Mouse (Mus musculus) heart, embryonic 10.5 days (tissue): ENCODE data around the gene D930048N14Rik. TPM values are rescaled to one million over a fixed set of nuclear protein-coding genes. Genes with fewer than 3 reads are reported as not detected.
"Not testable (repeated sequence)": the region's sequence is repeated elsewhere in the genome, so short reads cannot be mapped to it uniquely, and the experiment has no call there.

Source experiments
- DNase-seq: peaks from one replicate; pipeline ENCODE4 v3.0.0-alpha.2; 2017; ENCODE audit warnings: low spot score
- H3K27ac ChIP-seq: fragments of 300-500 bp; sonication (generic); 2 replicates; pipeline ENCODE4 v1.5.1; 2016; ENCODE audit warnings: mild to moderate bottlenecking
- H3K27me3 ChIP-seq: fragments of 300-500 bp; sonication (generic); 2 replicates; pipeline ENCODE4 v1.6.1; 2016; ENCODE audit warnings: mild to moderate bottlenecking; ENCODE audit not compliant: poor library complexity, insufficient read depth, severe bottlenecking
- H3K36me3 ChIP-seq: fragments of 300-500 bp; sonication (generic); 2 replicates; pipeline ENCODE4 v1.6.1; 2016; ENCODE audit warnings: mild to moderate bottlenecking, moderate library complexity
- H3K4me1 ChIP-seq: fragments of 300-500 bp; sonication (generic); 2 replicates; pipeline ENCODE4 v1.6.1; 2016; ENCODE audit warnings: mild to moderate bottlenecking
- H3K4me3 ChIP-seq: fragments of 300-500 bp; sonication (generic); 2 replicates; pipeline ENCODE4 v1.5.1; 2016; ENCODE audit warnings: mild to moderate bottlenecking, moderate library complexity
- H3K9me3 ChIP-seq: fragments of 300-500 bp; sonication (generic); 2 replicates; pipeline ENCODE4 v1.6.1; 2016; ENCODE audit warnings: mild to moderate bottlenecking, moderate library complexity
- WGBS: fragments of 180-500 bp; shearing (Covaris S2); methylation state at CpG from one replicate; pipeline ENCODE4 v1.1.7; 2016; 5-methylcytosine and 5-hydroxymethylcytosine counted together
- polyA plus RNA-seq: library from polyadenylated mRNA; unstranded; fragments of >200 nt; fragmentation: Nextera tagmentation; extraction: Ambion mirVana; gene quantifications from 2 replicates; pipeline ENCODE4 v1.2.1, GENCODE M21; 2016

The D930048N14Rik gene
- polyA plus RNA-seq, 1 experiment from 2014 or later: 1.6 TPM

- not testable (repeated sequence) for H3K27ac ChIP-seq, H3K9me3 ChIP-seq, H3K27me3 ChIP-seq, DNase-seq, H3K36me3 ChIP-seq, H3K4me3 ChIP-seq, H3K4me1 ChIP-seq
- whole genome bisulfite sequencing: 93% methylated on average over 7 of the region's 7 CpGs
These were observed 14.0 kb downstream of the D930048N14Rik start for GRCm38 (mm10) chr11:51664747-51665146.

GRCm38 (mm10) chr11:51670846-51671245 is 20.1 kb downstream of the D930048N14Rik start:
- Histone ChIP-seq H3K4me1 (no peaks in the 10 kb centered on the region), H3K9me3 (no peaks in the 10 kb centered on the region)
- 85% methylated on average over 7 of the region's 7 CpGs for WGBS

GRCm38 (mm10) chr11:51671376-51671775 is 20.6 kb downstream of the D930048N14Rik start:
- no peak overlapping the region for H3K4me3 ChIP-seq
- DNase-seq: no peak
- H3K27me3 ChIP-seq: no peaks in the 10 kb centered on the region
- H3K4me1 ChIP-seq: no peaks in the 10 kb centered on the region
- H3K9me3 ChIP-seq: no peaks in the 10 kb centered on the region
- 70% methylated on average over 2 of the region's 2 CpGs for whole genome bisulfite sequencing
- H3K36me3 ChIP-seq: no peaks in the 10 kb centered on the region
- H3K27ac ChIP-seq: no peak overlapping the region

More at GRCm38 (mm10) chr11:51670846-51671245, 20.1 kb downstream of the D930048N14Rik start:
- Histone ChIP-seq H3K27ac (no peak overlapping the region), H3K36me3 (no peaks in the 10 kb centered on the region), H3K27me3 (no peaks in the 10 kb centered on the region), H3K4me3 (no peak overlapping the region)
- DNase-seq: no peak

- no peak overlapping the region for H3K4me3 ChIP-seq
- no peaks in the 10 kb centered on the region for H3K9me3 ChIP-seq
- no peak overlapping the region for H3K27ac ChIP-seq
- H3K4me1 ChIP-seq: no peaks in the 10 kb centered on the region
- peak; percentile 60 for DNase-seq
- no peaks in the 10 kb centered on the region for H3K27me3 ChIP-seq
- WGBS: 84% methylated on average over 9 of the region's 9 CpGs
- no peaks in the 10 kb centered on the region for H3K36me3 ChIP-seq
These were observed 22.5 kb downstream of the D930048N14Rik start for GRCm38 (mm10) chr11:51673291-51673690.

GRCm38 (mm10) chr11:51675386-51675785 is 24.6 kb downstream of the D930048N14Rik start:
- H3K27me3 ChIP-seq: no peaks in the 10 kb centered on the region
- H3K4me3 ChIP-seq: no peak overlapping the region
- no peak for DNase-seq
- 74% methylated on average over 5 of the region's 5 CpGs for WGBS
- no peak overlapping the region for H3K27ac ChIP-seq
- H3K4me1 ChIP-seq: no peaks in the 10 kb centered on the region
- no peaks in the 10 kb centered on the region for H3K9me3 ChIP-seq
- H3K36me3 ChIP-seq: no peaks in the 10 kb centered on the region

- H3K36me3 ChIP-seq: no peaks in the 10 kb centered on the region
- no peaks in the 10 kb centered on the region for H3K27me3 ChIP-seq
- H3K4me1 ChIP-seq: no peaks in the 10 kb centered on the region
- 74% methylated on average over 6 of the region's 6 CpGs for WGBS
- H3K27ac ChIP-seq: no peak overlapping the region
- no peak overlapping the region for H3K4me3 ChIP-seq
- no peaks in the 10 kb centered on the region for H3K9me3 ChIP-seq
- DNase-seq: peak; percentile 38
These were observed 27.1 kb downstream of the D930048N14Rik start for GRCm38 (mm10) chr11:51677737-51678418.

GRCm38 (mm10) chr11:51679466-51679865 is 28.7 kb downstream of the D930048N14Rik start:
- H3K4me3 ChIP-seq: no peak overlapping the region
- DNase-seq: peak; percentile 52
- H3K9me3 ChIP-seq: no peaks in the 10 kb centered on the region
- H3K36me3 ChIP-seq: no peaks in the 10 kb centered on the region
- WGBS: 69% methylated on average over 3 of the region's 3 CpGs
- no peaks in the 10 kb centered on the region for H3K4me1 ChIP-seq
- no peaks in the 10 kb centered on the region for H3K27me3 ChIP-seq
- no peak overlapping the region for H3K27ac ChIP-seq

- Histone ChIP-seq H3K9me3 (no peaks in the 10 kb centered on the region), H3K27ac (no peak overlapping the region), H3K4me3 (peak overlapping the region; percentile 31), H3K36me3 (peaks cover 10% of the 10 kb centered on the region; the same call in 1 of the 2 replicates), H3K27me3 (no peaks in the 10 kb centered on the region), H3K4me1 (no peaks in the 10 kb centered on the region)
- WGBS: 33% methylated on average over 13 of the region's 13 CpGs
- peak; percentile 92 for DNase-seq
These were observed 30.7 kb downstream of the D930048N14Rik start for GRCm38 (mm10) chr11:51681324-51681975.

- H3K4me3 ChIP-seq: no peak overlapping the region
- DNase-seq: no peak
- 37% methylated on average over 8 of the region's 8 CpGs for WGBS
- H3K27me3 ChIP-seq: no peaks in the 10 kb centered on the region
- H3K27ac ChIP-seq: no peak overlapping the region
- no peaks in the 10 kb centered on the region for H3K4me1 ChIP-seq
- H3K36me3 ChIP-seq: peaks cover 10% of the 10 kb centered on the region; the same call in 1 of the 2 replicates
- H3K9me3 ChIP-seq: no peaks in the 10 kb centered on the region
These were observed 31.2 kb downstream of the D930048N14Rik start for GRCm38 (mm10) chr11:51681976-51682374.

GRCm38 (mm10) chr11:51688330-51689328 is 37.9 kb downstream of the D930048N14Rik start, which contains the start of gene 0610009B22Rik:
TSS of gene 0610009B22Rik (minus strand) at chr11:51688874.
- Histone ChIP-seq H3K36me3 (peaks cover 17% of the 10 kb centered on the region; the same call in 1 of the 2 replicates), H3K9me3 (no peaks in the 10 kb centered on the region), H3K4me3 (peak within 1 kb of the TSS; percentile 81), H3K27ac (peak within 1 kb of the TSS; percentile 97), H3K4me1 (peaks cover 5% of the 10 kb centered on the region; the same call in 1 of the 2 replicates), H3K27me3 (no peaks in the 10 kb centered on the region)
- DNase-seq: peak; percentile 100
- under 1% methylated on average over 60 of the region's 60 CpGs for WGBS

- Histone ChIP-seq H3K27me3 (no peaks in the 10 kb centered on the region), H3K4me1 (peaks cover 5% of the 10 kb centered on the region; the same call in 1 of the 2 replicates), H3K27ac (peak overlapping the region; percentile 97), H3K4me3 (peak overlapping the region; percentile 81), H3K36me3 (peaks cover 17% of the 10 kb centered on the region; the same call in 1 of the 2 replicates), H3K9me3 (no peaks in the 10 kb centered on the region)
- WGBS: 23% methylated on average over 6 of the region's 6 CpGs
- peak; percentile 68 for DNase-seq
These were observed 38.6 kb downstream of the D930048N14Rik start for GRCm38 (mm10) chr11:51689343-51689742.

GRCm38 (mm10) chr11:51690597-51690996 is 39.8 kb downstream of the D930048N14Rik start:
- H3K27me3 ChIP-seq, H3K27ac ChIP-seq, H3K9me3 ChIP-seq, H3K4me1 ChIP-seq, H3K4me3 ChIP-seq: not testable (repeated sequence)
- WGBS: 64% methylated on average over 3 of the region's 3 CpGs
- DNase-seq: peak; percentile 25
- peaks cover 15% of the 10 kb centered on the region; the same call in 1 of the 2 replicates for H3K36me3 ChIP-seq
